Mouse (Mus musculus): Measurements from ENCODE around the gene Tmem52b. TPM values are rescaled to one million over a fixed set of nuclear protein-coding genes. Genes with fewer than 3 reads are reported as not detected.

Tmem52b gene
- total RNA-seq, 1 experiment from 2014 or later = not detected

DNA sequence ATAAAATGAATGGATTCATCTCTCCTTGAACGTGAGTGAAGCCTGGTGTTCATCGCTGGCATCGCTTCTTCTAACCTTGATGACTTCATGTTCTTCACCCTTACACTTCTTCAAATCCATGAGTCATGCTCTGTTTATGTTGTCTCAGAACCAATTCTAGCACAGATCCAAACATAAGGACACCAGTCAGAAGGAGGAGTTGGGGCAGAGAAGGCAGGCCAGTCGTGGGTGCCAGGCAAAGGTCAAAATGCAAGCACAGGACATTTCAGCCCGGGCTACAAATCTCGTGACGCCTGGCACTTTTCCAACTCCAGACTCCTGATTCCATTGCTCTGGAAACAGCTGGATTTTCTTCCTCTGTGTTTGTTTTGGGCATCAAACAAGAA, 20.2 kb downstream of the Tmem52b start:
- DNase-seq = peak; percentile 71

DNA sequence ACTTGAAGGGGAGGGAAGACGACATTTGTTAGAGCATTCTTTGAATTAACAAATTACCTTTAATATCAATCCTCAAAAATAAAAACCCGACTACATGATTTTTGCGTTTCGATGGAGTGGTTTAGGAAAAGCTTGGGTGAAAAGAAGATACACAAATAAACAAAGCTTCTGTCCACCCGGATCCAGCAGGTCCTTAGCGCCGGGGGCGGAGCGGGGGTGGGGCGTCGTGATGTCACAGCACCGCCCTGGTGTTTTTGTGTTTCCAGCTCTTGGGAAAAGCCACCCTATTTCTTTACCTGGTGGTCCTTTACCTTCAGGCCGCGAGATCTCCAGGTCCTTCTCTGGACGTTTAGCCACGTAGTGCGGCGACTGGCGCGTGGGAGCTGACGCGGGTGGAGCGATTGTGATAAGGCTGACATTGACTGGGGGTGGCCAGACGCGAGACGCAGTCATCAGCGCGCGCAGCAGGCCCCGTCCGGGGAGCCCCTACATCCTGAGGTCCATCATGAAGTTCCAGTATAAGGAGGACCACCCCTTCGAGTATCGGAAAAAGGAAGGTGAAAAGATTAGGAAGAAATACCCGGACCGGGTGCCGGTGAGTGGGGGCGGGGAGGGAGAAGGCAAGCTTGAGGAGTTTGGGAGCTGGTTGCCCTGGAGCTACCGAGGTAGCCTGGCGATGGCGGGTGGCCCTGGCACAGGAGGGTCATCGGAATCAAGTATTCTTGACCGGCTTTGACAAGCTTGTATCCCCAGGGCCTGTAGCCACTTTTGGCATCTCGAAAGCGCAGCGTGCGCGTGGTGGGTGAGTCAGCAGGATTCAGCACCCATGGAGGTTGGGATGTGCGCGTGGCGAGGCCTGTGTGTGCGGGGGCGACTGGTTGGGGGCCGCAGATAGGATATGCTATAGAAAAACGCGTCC, 20.8 kb downstream of the Tmem52b start, which contains the start of gene Gabarapl1:
Gene Gabarapl1, plus strand, starts transcription at position 219 of the 919 bp plus-strand sequence.
- peak; percentile 89 for DNase-seq

DNA sequence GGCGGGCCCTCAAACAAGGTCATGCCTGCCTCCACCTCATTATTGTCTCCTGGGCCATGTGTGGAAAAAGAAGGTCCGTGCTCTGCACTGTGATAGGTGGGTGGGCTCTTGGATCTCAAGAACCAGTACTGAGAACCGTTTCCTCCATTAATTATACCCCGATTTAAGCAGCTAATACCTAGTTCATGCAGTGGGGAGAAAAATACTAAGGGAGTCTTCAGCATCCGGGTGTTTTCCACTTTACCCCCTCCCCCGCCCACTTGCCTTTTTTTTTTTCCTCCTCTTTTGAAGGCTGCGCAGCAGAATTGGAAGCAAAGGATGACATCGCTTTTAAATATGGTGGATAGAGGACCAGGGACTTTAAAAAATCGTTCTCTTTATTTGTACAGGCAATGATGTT, 21.7 kb downstream of the Tmem52b start:
- no peak for DNase-seq

DNA sequence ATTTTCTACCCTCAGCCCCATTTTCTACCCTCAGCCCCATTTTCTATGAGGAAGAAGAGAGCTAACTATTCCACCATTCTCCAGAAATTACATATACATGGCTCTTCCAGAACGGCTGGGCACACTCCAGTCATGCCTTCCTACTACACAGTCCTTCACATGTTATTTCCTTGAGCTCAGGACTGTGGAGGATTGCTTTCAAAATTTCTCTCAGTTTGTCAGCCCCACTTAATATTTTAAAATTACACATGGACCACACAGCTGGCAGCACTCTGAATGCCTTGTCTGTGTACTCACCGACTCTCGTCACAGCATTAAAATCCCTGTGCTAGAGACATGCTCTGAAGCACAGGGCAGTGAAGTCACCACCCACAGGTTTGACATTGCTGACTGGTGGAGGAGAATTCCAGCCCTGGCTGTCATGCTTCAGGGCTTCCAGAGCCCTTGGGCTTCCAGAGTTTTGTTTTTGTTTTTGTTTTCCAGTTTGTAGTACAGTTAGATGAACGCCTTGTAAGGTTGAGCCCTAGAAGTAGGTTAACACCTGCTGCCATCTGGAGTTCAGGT, 22.4 kb downstream of the Tmem52b start:
- no peak for DNase-seq

GRCm38 (mm10) chr6:129535723-129536122, 23.4 kb downstream of the Tmem52b start:
- no peak for DNase-seq

GRCm38 (mm10) chr6:129538555-129538954, 26.2 kb downstream of the Tmem52b start:
- no peak for DNase-seq

DNA sequence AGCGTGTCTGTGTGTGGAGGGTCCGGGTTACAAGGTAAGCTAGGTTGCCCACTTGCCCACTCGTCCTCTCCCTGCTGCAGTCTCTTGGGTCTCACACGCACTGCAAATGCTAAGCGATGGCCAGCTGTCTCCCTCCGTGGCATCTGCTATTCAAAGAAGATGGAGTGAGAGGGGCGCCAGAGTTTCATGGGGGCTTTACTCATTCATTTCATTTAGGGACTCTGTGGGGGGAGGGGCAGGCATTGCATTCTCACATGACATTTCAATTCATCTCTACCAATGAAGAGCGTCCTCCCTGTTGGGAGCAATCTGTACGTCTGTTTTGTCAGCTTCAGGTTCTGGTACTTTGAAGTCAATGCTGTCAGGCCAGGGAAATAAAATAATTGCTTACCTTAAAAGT, 29.6 kb downstream of the Tmem52b start:
- no peak for DNase-seq

- no peak for DNase-seq
Measured at GRCm38 (mm10) chr6:129542540-129542939, 30.2 kb downstream of the Tmem52b start.

GRCm38 (mm10) chr6:129543709-129544606, 31.6 kb downstream of the Tmem52b start:
- peak; percentile 53 for DNase-seq

GRCm38 (mm10) chr6:129547277-129547676, 34.9 kb downstream of the Tmem52b start:
- no peak for DNase-seq

DNA sequence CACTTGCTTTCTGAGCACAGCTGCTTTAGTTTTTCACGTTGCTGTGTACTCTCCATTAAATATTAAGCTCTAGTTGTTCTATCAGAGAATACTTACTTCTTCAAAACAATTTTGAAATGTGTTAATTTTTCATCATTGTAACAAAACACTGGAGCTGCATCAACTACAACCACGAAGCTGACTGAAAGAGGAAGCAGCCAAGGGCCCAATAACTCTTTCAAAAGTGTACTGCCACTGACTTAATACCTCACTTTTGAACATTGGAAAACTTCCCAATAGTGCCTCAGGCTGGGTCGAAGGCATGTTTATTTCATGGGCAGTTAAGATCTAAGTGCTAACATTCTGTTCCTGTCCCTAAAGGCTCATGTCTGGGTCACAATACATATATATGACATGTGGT, 35.7 kb downstream of the Tmem52b start:
- DNase-seq = no peak

DNA sequence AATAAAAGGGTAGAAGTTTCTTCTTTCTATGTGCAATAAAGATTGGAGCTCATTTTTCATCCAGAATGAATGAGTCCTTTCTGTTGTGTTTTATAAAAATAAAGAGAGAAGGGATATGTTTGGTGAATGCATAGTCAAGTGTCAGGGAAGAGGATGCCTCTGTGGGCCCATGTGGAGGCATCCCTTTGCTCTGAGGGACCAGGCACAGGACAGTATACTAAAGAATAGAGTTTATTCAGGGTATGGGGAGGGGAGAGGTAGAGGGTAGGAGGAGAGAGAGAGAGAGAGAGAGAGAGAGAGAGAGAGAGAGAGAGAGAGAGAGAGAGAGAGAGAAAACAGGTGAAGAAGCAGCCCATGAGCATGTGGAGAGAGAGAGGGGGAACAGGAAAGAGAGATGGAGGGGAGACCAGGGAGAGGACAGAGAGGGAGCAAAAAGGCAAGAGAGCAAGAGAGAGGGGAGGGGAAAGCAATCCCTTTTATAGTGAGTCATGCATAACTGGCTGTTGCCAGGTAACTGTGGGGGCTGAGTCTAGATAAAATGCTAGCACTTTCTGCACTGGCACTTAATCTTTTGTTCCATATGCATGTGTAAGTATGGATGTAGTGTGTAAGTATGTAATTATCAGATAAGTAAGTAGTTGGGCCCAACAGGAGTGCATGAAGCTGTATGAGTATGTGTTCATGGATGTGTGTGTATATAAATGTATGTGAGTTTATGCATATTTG, 45.1 kb downstream of the Tmem52b start:
- no peak for DNase-seq

DNA sequence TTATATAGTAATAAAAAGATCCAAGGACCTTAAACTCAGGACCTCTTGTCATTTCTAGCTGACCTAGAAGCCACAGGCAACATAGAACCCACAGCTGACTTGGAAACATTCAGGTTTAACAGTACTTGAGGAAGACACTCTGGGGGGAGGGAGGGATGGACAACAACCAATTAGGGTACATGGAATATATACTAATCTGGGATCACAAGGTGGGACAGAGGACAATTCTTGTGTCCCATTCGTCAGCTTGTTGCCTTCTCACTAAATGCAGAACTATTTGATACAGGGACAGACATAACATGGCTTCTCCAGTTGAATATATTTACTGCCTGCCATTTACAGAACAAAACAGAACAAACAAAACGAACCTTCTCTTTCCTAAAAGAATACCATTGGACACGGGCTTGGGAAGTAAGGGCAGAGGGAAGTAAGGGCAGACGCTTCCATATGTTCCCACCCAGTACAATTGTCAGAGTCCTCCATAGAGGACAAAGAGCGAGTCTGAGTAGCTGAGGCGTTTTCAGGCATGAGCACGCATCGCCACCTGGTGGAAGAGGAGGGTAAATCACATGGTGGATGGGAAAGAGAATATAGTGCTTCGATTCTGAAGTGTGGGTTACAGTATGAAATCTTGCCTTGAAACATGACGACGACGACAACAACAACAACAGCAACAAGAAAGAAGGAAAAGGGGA, 46.7 kb downstream of the Tmem52b start:
- DNase-seq = peak; percentile 71

GRCm38 (mm10) chr6:129559641-129560027, 47.3 kb downstream of the Tmem52b start:
- DNase-seq = no peak

GRCm38 (mm10) chr6:129565257-129565656, 52.9 kb downstream of the Tmem52b start:
- no peak for DNase-seq

Other genes starting within 250 kb of the Tmem52b start
- 0.15 TPM in 1 of 2 replicates, not detected in the other for gene Cd69, start 237.1 kb upstream of the Tmem52b start, total RNA-seq (2021)
- gene 4922502D21Rik, start 180.8 kb upstream of the Tmem52b start, total RNA-seq (2021) = not detected in 2 replicates
- 0.46 and 0.90 TPM in 2 replicates for gene Clec12a, start 169.9 kb upstream of the Tmem52b start, total RNA-seq (2021)
- gene Clec12b, start 126.7 kb upstream of the Tmem52b start, total RNA-seq (2021) = not detected in 2 replicates
- gene Clec1b, start 115.3 kb upstream of the Tmem52b start, total RNA-seq (2021) = 0.39 and 0.43 TPM in 2 replicates
- gene Clec9a, start 103.7 kb upstream of the Tmem52b start, total RNA-seq (2021) = 0.30 TPM in 1 of 2 replicates, not detected in the other
- 4.8 and 6.5 TPM in 2 replicates for gene Clec1a, start 60.6 kb upstream of the Tmem52b start, total RNA-seq (2021)
- 0.24 TPM in 1 of 2 replicates, not detected in the other for gene Olr1, start 5.4 kb upstream of the Tmem52b start, total RNA-seq (2021)
- 251 and 260 TPM in 2 replicates for gene Gabarapl1, start 20.6 kb downstream of the Tmem52b start, total RNA-seq (2021)
- gene Klre1, start 65.3 kb downstream of the Tmem52b start, total RNA-seq (2021) = not detected in 2 replicates
- not detected in 2 replicates for gene Klrd1, start 79.2 kb downstream of the Tmem52b start, total RNA-seq (2021)
- gene Klrk1, start 111.3 kb downstream of the Tmem52b start, total RNA-seq (2021) = not detected in 2 replicates
- not detected in 2 replicates for gene Klrc3, start 130.8 kb downstream of the Tmem52b start, total RNA-seq (2021)
- gene Klrc2, start 148.1 kb downstream of the Tmem52b start, total RNA-seq (2021) = not detected in 2 replicates
- gene Klrc1, start 166.4 kb downstream of the Tmem52b start, total RNA-seq (2021) = not detected in 2 replicates
- gene Klri1, start 204.6 kb downstream of the Tmem52b start, total RNA-seq (2021) = not detected in 2 replicates
- not detected in 2 replicates for gene Klri2, start 227.9 kb downstream of the Tmem52b start, total RNA-seq (2021)

Measured in adrenal gland, postnatal 25 days (tissue).